Mouse (Mus musculus): ENCODE data around the gene Plekhb1.

The Plekhb1 gene

DNA sequence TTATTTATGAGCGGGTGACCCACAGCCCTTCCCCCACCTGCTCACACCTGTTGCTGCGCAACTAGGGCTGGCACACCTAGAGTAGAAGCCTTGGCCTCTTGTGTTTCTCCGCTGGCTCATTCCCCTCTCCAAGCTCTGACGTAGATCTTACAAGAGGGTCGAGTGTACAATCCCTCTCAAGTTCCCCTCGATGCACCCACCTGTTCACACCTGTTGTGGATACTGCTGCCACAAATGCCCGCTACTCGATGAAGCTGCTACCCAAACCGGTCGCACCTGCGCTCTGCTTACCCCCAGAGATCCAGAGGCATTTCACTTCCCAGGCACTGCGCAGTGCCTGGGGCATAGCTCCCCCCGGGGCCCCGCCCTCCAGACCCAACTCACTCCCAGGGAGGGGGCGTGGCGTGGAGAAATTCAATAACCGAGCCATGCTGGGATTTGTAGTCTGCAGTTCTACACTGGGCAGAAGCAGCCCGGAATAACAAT is 4.1 kb downstream of the Plekhb1 start:
- in situ Hi-C loops (cut with MboI, MseI): no loop called here

DNA sequence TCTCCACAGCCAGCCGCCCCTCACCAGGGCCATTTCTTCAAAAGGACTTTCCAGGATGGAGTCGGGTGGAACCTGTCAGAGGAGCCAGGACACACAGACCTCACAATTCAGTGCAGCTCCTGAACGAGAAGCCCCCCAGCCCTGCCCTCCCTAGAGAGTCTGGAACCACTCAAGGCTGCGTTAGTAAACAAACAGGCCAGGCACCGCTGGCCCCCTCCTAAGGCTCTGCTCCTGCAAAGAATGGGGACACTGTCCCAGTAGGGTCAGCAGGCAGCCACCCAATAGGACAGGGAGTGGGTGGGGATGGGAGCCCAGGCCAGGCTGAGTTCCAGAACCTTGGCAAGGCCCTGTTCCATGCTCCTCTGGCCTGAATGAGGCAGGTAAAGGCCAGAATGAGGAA is 5.5 kb downstream of the Plekhb1 start:
- in situ Hi-C loops (cut with MboI, MseI): no loop called here

- in situ Hi-C loops (cut with MboI, MseI): no loop called here
Observed at GRCm38 (mm10) chr7:100654441-100654840, 7.8 kb downstream of the Plekhb1 start.

DNA sequence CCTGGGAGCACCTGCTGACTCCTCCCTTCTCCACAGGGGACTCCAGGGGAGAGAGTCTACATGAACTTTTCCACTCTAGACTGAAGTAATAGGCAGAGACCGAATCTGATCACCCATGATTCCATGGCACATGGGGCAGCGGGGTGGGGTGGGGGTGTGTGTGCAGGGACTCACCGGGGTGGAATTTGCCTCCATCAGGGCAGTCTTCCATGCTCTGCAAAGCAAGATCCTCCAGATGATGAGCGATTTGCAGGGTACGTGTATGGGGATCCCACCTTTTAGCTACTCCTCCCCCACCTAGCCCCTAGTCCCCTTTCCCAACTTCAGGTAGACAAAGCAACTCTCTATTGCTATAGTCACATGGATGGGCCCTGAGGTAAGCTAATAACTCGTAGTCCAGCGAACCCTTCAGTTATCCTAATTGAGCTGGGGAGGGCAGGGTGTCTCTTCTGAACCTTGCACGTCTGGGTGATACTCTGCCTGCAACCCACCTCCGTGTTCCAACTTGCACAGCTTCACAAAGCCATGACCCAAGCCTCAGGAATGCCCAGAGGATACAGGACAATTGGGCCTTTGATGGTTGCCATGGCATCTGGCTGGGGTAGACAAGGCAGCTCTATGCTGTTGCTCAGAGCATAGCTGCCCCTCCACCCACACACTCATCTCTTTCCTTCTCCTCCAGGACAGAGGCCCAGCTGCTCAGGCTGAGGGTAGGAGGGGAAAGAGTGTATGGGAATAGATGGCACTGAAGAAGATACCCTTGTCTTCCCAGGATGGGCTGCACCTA is 8.5 kb downstream of the Plekhb1 start:
- in situ Hi-C loops (cut with MboI, MseI): no loop called here

- in situ Hi-C loops (cut with MboI, MseI): no loop called here
Observed at GRCm38 (mm10) chr7:100651011-100651410, 11.2 kb downstream of the Plekhb1 start.

DNA sequence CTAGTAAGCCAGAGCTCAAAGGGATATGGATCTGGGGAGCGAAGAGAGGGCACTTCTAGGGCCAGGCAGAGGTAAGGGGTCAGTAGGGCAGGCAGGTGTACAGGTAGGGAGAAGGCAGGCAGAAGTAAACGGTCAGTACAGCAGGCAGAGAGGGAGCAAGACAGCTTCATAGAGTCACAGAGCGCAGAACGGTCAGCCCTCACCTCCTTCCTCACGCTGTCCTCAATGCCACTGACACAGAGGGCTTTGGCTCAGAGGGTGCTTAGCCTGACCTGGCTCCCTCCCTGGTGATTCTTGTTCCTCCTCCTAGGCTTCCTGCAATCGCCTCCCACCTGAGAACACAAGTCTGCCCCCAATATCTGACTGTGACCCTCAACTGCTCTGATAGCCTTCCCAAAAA is 11.8 kb downstream of the Plekhb1 start:
- in situ Hi-C loops (cut with MboI, MseI): no loop called here

DNA sequence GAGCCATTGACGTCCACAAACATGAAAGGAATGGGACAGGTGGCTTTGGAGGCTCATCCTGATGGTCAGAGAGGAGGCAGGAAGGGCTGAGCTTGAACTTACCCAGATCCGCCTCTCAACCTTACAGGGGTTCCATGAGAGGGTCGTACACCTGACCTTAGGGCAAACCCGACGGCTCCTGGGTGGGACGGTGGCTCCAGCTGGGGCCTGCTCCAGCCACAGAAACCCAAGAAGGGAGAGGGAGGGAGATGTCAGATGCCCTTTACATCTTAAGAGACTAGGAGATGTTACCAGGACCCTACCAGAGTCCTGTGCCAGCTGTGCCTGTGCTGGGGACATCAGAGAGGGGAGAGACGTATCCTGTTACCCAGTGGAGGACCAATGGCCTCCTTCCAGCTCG is 12.4 kb downstream of the Plekhb1 start:
- in situ Hi-C loops (cut with MboI, MseI): no loop called here

GRCm38 (mm10) chr7:100649095-100649494 is 13.1 kb downstream of the Plekhb1 start:
- in situ Hi-C loops (cut with MboI, MseI): no loop called here

- in situ Hi-C loops (cut with MboI, MseI): no loop called here
Observed at GRCm38 (mm10) chr7:100645147-100645546, 17.1 kb downstream of the Plekhb1 start.

GRCm38 (mm10) chr7:100642413-100642812 is 19.8 kb downstream of the Plekhb1 start:
- in situ Hi-C loops (cut with MboI, MseI): no loop called here

GRCm38 (mm10) chr7:100637657-100638056 is 24.6 kb downstream of the Plekhb1 start:
- in situ Hi-C loops (cut with MboI, MseI): no loop called here

DNA sequence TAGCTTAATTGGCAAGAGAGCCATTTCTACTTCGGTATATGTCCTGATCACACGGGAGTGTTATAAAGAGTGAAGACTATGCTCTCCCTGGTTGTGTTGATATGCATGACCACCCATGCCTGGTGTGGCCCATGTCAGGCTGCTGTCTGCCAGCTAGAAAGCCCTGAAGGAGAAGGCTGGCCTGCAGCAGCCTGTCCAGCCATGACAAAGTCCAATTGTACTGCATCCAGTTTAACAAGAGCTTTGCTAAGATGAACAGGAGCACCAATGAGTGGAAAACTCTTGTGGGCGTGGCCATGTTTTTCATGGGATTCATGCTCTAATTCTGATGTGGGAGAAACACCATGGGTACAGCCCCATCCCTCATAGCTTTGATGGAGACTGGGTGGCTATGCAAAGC is 37.7 kb downstream of the Plekhb1 start:
- in situ Hi-C loops (cut with MboI, MseI): no loop called here

DNA sequence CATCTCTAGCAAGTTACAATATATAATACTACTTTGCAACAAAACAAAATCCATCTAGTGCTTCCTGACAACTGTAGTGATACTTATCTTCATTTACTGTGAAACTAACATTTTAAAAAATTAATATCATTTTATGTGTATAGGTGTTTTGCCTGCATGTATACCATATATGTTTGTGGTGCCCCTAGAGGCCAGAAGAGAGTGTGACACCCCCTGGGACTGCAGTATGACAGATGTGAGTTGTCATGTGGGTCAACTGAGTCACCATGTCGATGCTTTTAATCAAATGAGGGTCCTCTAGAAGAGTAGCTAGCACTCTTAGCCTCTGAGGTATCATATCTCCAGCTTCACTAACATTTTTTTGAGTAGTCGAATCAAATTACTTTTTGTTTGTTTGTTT is 39.9 kb downstream of the Plekhb1 start:
- in situ Hi-C loops (cut with MboI, MseI): no loop called here

DNA sequence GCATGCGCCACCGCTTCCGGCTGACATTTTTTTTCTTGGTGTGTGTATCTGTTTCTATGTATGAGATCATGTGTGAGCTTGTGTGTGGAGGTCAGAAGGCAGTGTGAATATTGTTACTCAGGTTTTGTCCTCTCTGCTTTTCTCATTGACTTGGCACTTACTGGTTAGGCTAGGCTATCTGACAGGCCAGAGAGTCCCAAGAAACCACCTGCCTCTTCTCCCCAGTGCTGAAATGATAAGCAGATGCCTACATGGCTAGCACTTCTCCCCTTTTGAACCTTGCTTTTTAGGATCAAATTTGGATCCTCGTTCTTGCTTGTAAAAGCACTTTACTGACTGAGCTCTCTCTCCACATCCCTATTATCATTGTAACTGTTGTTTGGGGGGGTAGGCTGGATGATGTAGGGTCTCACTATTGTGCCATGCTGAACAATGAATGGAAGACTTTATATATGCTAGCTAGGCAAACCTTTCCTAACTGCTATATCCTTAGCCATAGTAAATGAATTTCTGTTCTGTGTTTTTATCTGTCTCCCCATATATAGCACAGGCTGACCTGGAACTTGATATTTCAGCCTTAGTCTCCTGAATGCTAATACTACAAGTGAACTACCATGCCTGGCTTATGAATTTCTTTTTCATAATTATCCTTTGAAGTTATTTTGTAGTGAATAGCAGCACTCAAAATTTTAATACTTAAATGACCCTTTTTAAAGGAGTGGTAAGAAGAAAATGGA is 45.9 kb downstream of the Plekhb1 start:
- in situ Hi-C loops (cut with MboI, MseI): no loop called here

DNA sequence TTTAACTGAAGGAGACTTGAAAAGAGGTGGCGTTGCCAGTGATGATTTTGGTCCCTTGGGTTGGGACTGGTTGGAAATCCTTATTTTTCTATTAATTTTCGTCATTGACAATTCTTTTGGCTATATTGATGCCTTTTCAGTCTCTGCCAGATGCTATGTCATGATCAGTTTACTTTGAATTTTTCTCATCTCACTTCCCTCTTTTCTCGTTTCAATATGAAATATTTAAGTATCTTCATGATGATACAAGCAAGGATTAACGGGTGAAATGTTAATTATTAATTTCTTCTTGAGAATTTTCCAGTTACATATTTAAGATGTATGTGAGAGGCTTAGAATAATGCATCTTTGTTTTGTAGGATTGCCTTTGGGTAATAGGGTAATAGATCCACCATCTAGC is 53.3 kb downstream of the Plekhb1 start:
- in situ Hi-C loops (cut with MboI, MseI): no loop called here

GRCm38 (mm10) chr7:100608130-100608741 is 54.0 kb downstream of the Plekhb1 start, which contains the start of gene Mrpl48:
Gene Mrpl48, minus strand, starts transcription at chr7:100608301.
- in situ Hi-C loops (cut with MboI, MseI): no loop called here

DNA sequence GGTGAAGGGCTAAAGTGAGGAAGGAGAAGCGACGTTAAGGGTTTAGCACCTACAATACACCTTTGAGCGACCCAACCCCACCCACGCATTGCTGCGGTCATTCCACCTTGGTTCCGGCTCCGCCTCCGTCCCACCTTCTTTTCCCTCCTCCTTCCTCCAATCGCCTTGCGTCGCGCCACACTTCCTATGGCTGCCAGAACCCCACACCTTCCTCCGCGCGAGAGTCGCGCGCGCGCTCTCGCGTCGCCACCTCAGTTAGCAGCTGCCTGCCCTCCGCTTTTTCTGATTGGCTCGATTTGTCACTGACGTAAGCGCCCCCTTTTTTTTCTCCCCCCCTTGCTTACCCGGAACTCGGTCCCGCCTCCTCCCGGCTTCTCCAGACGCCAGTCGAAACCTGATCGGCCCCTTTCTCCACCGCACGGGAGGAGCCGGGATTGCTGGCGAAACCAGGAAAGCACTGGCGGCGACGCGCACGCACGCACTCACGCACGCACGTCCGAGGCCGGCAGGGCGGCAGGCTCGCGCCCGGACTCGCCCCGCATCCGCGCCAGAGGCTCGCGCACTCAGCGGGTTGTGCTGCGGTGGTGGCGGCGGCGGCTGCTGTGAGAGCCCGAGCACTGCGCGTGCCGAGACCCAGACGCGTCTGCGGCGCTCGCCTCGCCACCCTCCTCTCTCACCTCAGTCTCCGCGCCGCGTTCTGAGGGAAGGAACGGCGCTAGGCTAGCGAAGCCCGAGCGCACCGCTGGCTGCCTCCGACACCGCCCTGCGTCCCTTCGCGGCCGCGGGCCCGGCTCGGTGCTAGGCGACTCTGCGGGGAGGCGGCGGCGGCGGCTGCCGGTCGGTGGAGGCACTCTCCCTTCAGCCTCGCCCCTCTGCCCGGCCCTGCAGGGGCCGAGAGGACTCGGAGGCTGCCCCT is 54.7 kb downstream of the Plekhb1 start, which contains the start of gene Rab6a:
TSS of gene Rab6a (plus strand) at position 197 of the 916 bp plus-strand sequence.
- in situ Hi-C loops (cut with MboI, MseI): no loop called here

GRCm38 (mm10) chr7:100600211-100600610 is 62.0 kb downstream of the Plekhb1 start:
- in situ Hi-C loops (cut with MboI, MseI): no loop called here

GRCm38 (mm10) chr7:100593349-100593748 is 68.9 kb downstream of the Plekhb1 start:
- in situ Hi-C loops (cut with MboI, MseI): no loop called here
